Mouse (Mus musculus): ENCODE data around the gene D430042O09Rik. TPM values are rescaled to one million over a fixed set of nuclear protein-coding genes. Genes with fewer than 3 reads are reported as not detected.
A peak's percentile ranks its signal among the peaks of the same experiment; 100 is the strongest.

The D430042O09Rik gene
- polyA plus RNA-seq, 1 experiment from 2014 or later = 6.4 TPM

DNA sequence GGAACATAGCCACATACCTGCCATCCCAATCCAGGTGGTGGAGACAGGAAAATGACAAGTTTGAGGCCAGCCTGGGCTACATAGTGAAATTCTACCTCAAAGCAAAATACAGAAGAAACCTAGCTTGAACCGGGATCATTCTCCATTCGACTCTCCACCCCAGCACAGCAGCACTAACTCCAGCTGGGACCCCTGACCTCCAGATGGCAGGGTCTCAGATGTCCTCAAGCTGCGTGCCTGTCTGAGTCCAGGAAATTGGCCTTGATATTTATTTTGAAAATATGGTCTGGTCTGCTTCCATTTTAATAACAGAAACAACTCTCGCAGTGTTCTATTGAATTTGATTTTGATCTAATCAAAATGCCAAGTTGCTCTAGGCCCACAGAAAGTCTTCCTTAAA is 179.4 kb downstream of the D430042O09Rik start:
- WGBS = 52% methylated on average over 4 of the region's 4 CpGs
- no peaks in the 10 kb centered on the region for H3K9me3 ChIP-seq (replicated peaks; ENCODE audit: control insufficient read depth, low read length, poor library complexity, severe bottlenecking)
- peaks cover 20% of the 10 kb centered on the region for H3K4me1 ChIP-seq (ENCODE audit: control insufficient read depth, insufficient read depth, low read length)
- no peaks in the 10 kb centered on the region for H3K36me3 ChIP-seq (ENCODE audit: control insufficient read depth, insufficient read depth, low read length)
- H3K4me3 ChIP-seq (ENCODE audit: low read depth, low read length) = no peak overlapping the region
- no peak overlapping the region for H3K27ac ChIP-seq (ENCODE audit: low read length)
- H3K4me2 ChIP-seq (ENCODE audit: low read length) = no peak overlapping the region
- ATAC-seq = no peak
- H3K27me3 ChIP-seq (ENCODE audit: control insufficient read depth, insufficient read depth, low read depth, low read length) = no peaks in the 10 kb centered on the region
- H3K9ac ChIP-seq (ENCODE audit: low read depth, low read length) = no peak overlapping the region

GRCm38 (mm10) chr7:125887761-125888160 is 180.1 kb downstream of the D430042O09Rik start:
- H3K4me1 ChIP-seq (ENCODE audit: control insufficient read depth, insufficient read depth, low read length) = peaks cover 20% of the 10 kb centered on the region
- H3K9me3 ChIP-seq (replicated peaks; ENCODE audit: control insufficient read depth, low read length, poor library complexity, severe bottlenecking) = no peaks in the 10 kb centered on the region
- no peak overlapping the region for H3K9ac ChIP-seq (ENCODE audit: low read depth, low read length)
- 88% methylated on average over 5 of the region's 5 CpGs for WGBS
- no peak overlapping the region for H3K4me3 ChIP-seq (ENCODE audit: low read depth, low read length)
- ATAC-seq = no peak
- H3K27ac ChIP-seq (ENCODE audit: low read length) = no peak overlapping the region
- H3K36me3 ChIP-seq (ENCODE audit: control insufficient read depth, insufficient read depth, low read length) = no peaks in the 10 kb centered on the region
- H3K27me3 ChIP-seq (ENCODE audit: control insufficient read depth, insufficient read depth, low read depth, low read length) = no peaks in the 10 kb centered on the region
- no peak overlapping the region for H3K4me2 ChIP-seq (ENCODE audit: low read length)

GRCm38 (mm10) chr7:125888373-125888772 is 180.7 kb downstream of the D430042O09Rik start:
- Histone ChIP-seq H3K4me2 (ENCODE audit: low read length) (no peak overlapping the region), H3K36me3 (ENCODE audit: control insufficient read depth, insufficient read depth, low read length) (no peaks in the 10 kb centered on the region), H3K27me3 (ENCODE audit: control insufficient read depth, insufficient read depth, low read depth, low read length) (no peaks in the 10 kb centered on the region), H3K9me3 (replicated peaks; ENCODE audit: control insufficient read depth, low read length, poor library complexity, severe bottlenecking) (no peaks in the 10 kb centered on the region), H3K27ac (ENCODE audit: low read length) (no peak overlapping the region), H3K4me1 (ENCODE audit: control insufficient read depth, insufficient read depth, low read length) (peaks cover 20% of the 10 kb centered on the region), H3K9ac (ENCODE audit: low read depth, low read length) (no peak overlapping the region), H3K4me3 (ENCODE audit: low read depth, low read length) (no peak overlapping the region)
- no peak; the same call in 1 of the 2 replicates for ATAC-seq
- WGBS = 59% methylated on average over 12 of the region's 12 CpGs

- Histone ChIP-seq H3K9ac (ENCODE audit: low read depth, low read length) (no peak overlapping the region), H3K4me1 (ENCODE audit: control insufficient read depth, insufficient read depth, low read length) (0 out of 2 replicates have a peak, but pooled peaks cover under 1% of the 10 kb centered on the region), H3K27me3 (ENCODE audit: control insufficient read depth, insufficient read depth, low read depth, low read length) (no peaks in the 10 kb centered on the region), H3K36me3 (ENCODE audit: control insufficient read depth, insufficient read depth, low read length) (no peaks in the 10 kb centered on the region), H3K4me3 (ENCODE audit: low read depth, low read length) (no peak overlapping the region), H3K9me3 (replicated peaks; ENCODE audit: control insufficient read depth, low read length, poor library complexity, severe bottlenecking) (no peaks in the 10 kb centered on the region), H3K4me2 (ENCODE audit: low read length) (no peak overlapping the region), H3K27ac (ENCODE audit: low read length) (no peak overlapping the region)
- WGBS = 96% methylated on average over 5 of the region's 5 CpGs
- no peak for ATAC-seq
These were observed 185.9 kb downstream of the D430042O09Rik start for GRCm38 (mm10) chr7:125893621-125894020.

GRCm38 (mm10) chr7:125897059-125897458 is 189.4 kb downstream of the D430042O09Rik start:
- no peaks in the 10 kb centered on the region for H3K9me3 ChIP-seq (replicated peaks; ENCODE audit: control insufficient read depth, low read length, poor library complexity, severe bottlenecking)
- H3K27me3 ChIP-seq (ENCODE audit: control insufficient read depth, insufficient read depth, low read depth, low read length) = no peaks in the 10 kb centered on the region
- no peak overlapping the region for H3K4me3 ChIP-seq (ENCODE audit: low read depth, low read length)
- peaks cover 5% of the 10 kb centered on the region; the same call in 1 of the 2 replicates for H3K4me1 ChIP-seq (ENCODE audit: control insufficient read depth, insufficient read depth, low read length)
- ATAC-seq = no peak
- 83% methylated on average over 4 of the region's 4 CpGs for WGBS
- H3K27ac ChIP-seq (ENCODE audit: low read length) = no peak overlapping the region
- no peak overlapping the region for H3K9ac ChIP-seq (ENCODE audit: low read depth, low read length)
- no peaks in the 10 kb centered on the region for H3K36me3 ChIP-seq (ENCODE audit: control insufficient read depth, insufficient read depth, low read length)
- H3K4me2 ChIP-seq (ENCODE audit: low read length) = no peak overlapping the region

DNA sequence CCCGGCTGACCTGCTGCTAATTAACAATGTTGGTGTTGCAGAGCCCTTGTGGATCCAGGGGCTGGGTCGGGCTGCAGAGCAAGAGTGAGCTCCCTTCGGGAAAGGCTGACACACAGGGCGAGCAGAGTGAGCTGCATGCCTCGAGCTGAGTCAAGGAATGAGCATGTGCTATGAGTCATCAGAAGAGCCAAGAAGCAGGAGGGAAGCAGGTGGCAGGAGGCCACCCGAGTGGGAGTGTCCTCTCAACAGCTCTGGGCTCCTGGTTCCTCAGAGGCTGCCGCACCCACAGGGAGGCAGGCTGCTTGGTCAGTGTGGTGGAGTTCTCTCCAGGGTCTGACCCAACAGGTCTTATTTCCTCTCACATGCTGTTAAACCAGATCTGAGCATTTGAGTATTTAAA is 191.3 kb downstream of the D430042O09Rik start:
- Histone ChIP-seq H3K4me2 (ENCODE audit: low read length) (no peak overlapping the region), H3K27ac (ENCODE audit: low read length) (no peak overlapping the region), H3K27me3 (ENCODE audit: control insufficient read depth, insufficient read depth, low read depth, low read length) (no peaks in the 10 kb centered on the region), H3K4me1 (ENCODE audit: control insufficient read depth, insufficient read depth, low read length) (peaks cover 5% of the 10 kb centered on the region; the same call in 1 of the 2 replicates), H3K4me3 (ENCODE audit: low read depth, low read length) (no peak overlapping the region), H3K9ac (ENCODE audit: low read depth, low read length) (no peak overlapping the region), H3K9me3 (replicated peaks; ENCODE audit: control insufficient read depth, low read length, poor library complexity, severe bottlenecking) (no peaks in the 10 kb centered on the region), H3K36me3 (ENCODE audit: control insufficient read depth, insufficient read depth, low read length) (no peaks in the 10 kb centered on the region)
- WGBS = 57% methylated on average over 7 of the region's 7 CpGs
- ATAC-seq = no peak

DNA sequence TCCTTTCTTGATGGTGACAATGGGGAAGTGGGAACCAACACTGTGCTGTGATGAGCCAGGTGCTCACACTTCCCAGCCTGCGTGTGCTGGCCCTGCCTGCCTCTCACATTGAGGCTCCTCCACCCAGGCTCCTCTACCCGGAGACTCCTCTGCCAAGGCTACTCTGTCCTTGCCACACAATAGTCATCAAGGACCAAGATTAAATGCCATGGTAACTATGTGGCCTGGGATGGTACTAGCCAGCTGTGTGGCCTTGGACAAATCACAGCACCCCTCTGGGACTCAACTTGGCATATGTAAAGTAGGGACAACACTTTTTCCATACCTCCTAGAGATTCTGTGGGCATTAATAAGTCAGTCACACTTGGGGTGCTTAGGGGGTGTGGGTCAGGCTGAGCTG is 192.2 kb downstream of the D430042O09Rik start:
- no peak overlapping the region for H3K27ac ChIP-seq (ENCODE audit: low read length)
- peaks cover 5% of the 10 kb centered on the region; the same call in 1 of the 2 replicates for H3K4me1 ChIP-seq (ENCODE audit: control insufficient read depth, insufficient read depth, low read length)
- H3K9me3 ChIP-seq (replicated peaks; ENCODE audit: control insufficient read depth, low read length, poor library complexity, severe bottlenecking) = no peaks in the 10 kb centered on the region
- no peak overlapping the region for H3K4me3 ChIP-seq (ENCODE audit: low read depth, low read length)
- no peaks in the 10 kb centered on the region for H3K27me3 ChIP-seq (ENCODE audit: control insufficient read depth, insufficient read depth, low read depth, low read length)
- ATAC-seq = no peak
- 40% methylated on average over 2 of the region's 2 CpGs for WGBS
- H3K4me2 ChIP-seq (ENCODE audit: low read length) = no peak overlapping the region
- H3K36me3 ChIP-seq (ENCODE audit: control insufficient read depth, insufficient read depth, low read length) = no peaks in the 10 kb centered on the region
- H3K9ac ChIP-seq (ENCODE audit: low read depth, low read length) = no peak overlapping the region

DNA sequence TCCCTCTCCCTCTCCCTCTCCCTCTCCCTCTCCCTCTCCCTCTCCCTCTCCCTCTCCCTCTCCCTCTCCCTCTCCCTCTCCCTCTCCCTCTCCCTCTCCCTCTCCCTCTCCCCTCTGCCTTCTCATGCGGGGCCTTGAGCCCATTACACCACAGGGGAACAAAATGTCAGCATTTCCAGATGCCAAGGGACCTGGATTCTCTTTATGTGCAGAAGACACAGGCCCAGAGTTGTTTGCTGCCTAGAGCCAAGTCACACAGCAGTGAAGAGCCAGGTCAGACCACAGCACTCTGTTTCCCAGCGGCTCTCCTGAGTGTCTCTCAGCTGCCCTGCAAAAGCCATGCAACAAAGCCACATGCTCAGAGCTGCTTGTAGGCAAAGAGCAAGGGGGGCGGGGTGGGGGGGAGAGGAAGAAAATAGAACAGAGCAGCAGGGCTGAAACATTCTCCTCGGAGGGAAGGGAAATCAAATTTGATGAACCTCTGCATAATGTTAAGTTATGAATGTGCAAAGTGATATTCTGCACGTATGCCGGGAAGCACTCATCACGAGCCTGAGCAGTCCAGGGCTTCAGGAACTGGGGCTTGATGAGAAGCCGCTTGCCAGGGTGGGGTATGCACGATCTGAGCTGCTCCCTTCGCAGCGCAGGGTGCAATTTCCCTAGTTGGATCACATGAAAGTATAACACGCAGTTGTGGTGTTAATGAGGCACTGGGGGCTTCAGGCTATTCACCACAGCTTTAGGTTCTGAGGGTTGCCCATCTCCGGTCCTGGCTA is 192.9 kb downstream of the D430042O09Rik start:
- H3K4me3 ChIP-seq (ENCODE audit: low read depth, low read length) = no peak overlapping the region
- peaks cover 5% of the 10 kb centered on the region; the same call in 1 of the 2 replicates for H3K4me1 ChIP-seq (ENCODE audit: control insufficient read depth, insufficient read depth, low read length)
- no peaks in the 10 kb centered on the region for H3K27me3 ChIP-seq (ENCODE audit: control insufficient read depth, insufficient read depth, low read depth, low read length)
- H3K9me3 ChIP-seq (replicated peaks; ENCODE audit: control insufficient read depth, low read length, poor library complexity, severe bottlenecking) = no peaks in the 10 kb centered on the region
- no peaks in the 10 kb centered on the region for H3K36me3 ChIP-seq (ENCODE audit: control insufficient read depth, insufficient read depth, low read length)
- no peak overlapping the region for H3K27ac ChIP-seq (ENCODE audit: low read length)
- H3K4me2 ChIP-seq (ENCODE audit: low read length) = no peak overlapping the region
- H3K9ac ChIP-seq (ENCODE audit: low read depth, low read length) = no peak overlapping the region
- WGBS = 36% methylated on average over 13 of the region's 13 CpGs
- 0 out of 2 replicates have a peak, but pooled peaks have one; percentile 68 for ATAC-seq

DNA sequence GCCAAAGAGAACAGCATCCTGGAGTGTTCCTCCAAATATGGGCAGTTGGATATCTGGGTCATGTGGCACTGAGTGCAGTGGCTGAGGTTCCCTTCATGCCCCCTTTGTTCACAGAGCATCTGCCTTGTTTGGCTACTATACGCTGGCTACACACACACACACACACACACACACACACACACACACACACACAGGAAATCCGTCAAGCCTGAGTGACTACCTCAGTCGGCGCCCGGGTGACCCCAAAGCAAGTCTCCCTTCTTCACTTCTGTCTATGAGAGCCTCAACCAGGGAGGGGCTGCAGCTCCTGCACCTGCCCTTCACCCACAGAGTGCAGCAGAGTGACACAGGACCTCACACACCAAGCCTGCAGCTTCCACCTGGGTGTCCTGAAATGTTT is 213.1 kb downstream of the D430042O09Rik start:
- H3K36me3 ChIP-seq (ENCODE audit: control insufficient read depth, insufficient read depth, low read length) = no peaks in the 10 kb centered on the region
- H3K9ac ChIP-seq (ENCODE audit: low read depth, low read length) = no peak overlapping the region
- H3K27ac ChIP-seq (ENCODE audit: low read length) = no peak overlapping the region
- 60% methylated on average over 5 of the region's 5 CpGs for whole genome bisulfite sequencing
- no peak for ATAC-seq
- no peak overlapping the region for H3K4me3 ChIP-seq (ENCODE audit: low read depth, low read length)
- no peaks in the 10 kb centered on the region for H3K27me3 ChIP-seq (ENCODE audit: control insufficient read depth, insufficient read depth, low read depth, low read length)
- H3K9me3 ChIP-seq (replicated peaks; ENCODE audit: control insufficient read depth, low read length, poor library complexity, severe bottlenecking) = no peaks in the 10 kb centered on the region
- no peaks in the 10 kb centered on the region for H3K4me1 ChIP-seq (ENCODE audit: control insufficient read depth, insufficient read depth, low read length)
- H3K4me2 ChIP-seq (ENCODE audit: low read length) = no peak overlapping the region

Data from midbrain, embryonic 16.5 days (tissue).